Mouse (Mus musculus): ENCODE results near the gene Sytl3.
"Not testable (repeated sequence)": the region's sequence is repeated elsewhere in the genome, so short reads cannot be mapped to it uniquely, and the experiment has no call there.

Gene Sytl3

GRCm38 (mm10) chr17:6689344-6689743 lies 30.5 kb downstream of the Sytl3 start:
- not testable (repeated sequence) for DNase-seq (ENCODE audit: low read depth, low spot score)

GRCm38 (mm10) chr17:6691596-6691995 lies 32.7 kb downstream of the Sytl3 start:
- DNase-seq (ENCODE audit: low read depth, low spot score) = peak; percentile 25

GRCm38 (mm10) chr17:6695712-6696111 lies 36.8 kb downstream of the Sytl3 start:
- not testable (repeated sequence) for DNase-seq (ENCODE audit: low read depth, low spot score)

- not testable (repeated sequence) for DNase-seq (ENCODE audit: low read depth, low spot score)
Observed at GRCm38 (mm10) chr17:6696521-6696920, 37.6 kb downstream of the Sytl3 start.

- DNase-seq (ENCODE audit: low read depth, low spot score) = not testable (repeated sequence)
Observed at GRCm38 (mm10) chr17:6697224-6697775, 38.4 kb downstream of the Sytl3 start.

- DNase-seq (ENCODE audit: low read depth, low spot score) = not testable (repeated sequence)
Observed at GRCm38 (mm10) chr17:6699502-6699901, 40.6 kb downstream of the Sytl3 start.

GRCm38 (mm10) chr17:6700077-6700476 lies 41.2 kb downstream of the Sytl3 start:
- not testable (repeated sequence) for DNase-seq (ENCODE audit: low read depth, low spot score)

- DNase-seq (ENCODE audit: low read depth, low spot score) = not testable (repeated sequence)
Observed at GRCm38 (mm10) chr17:6702625-6703221, 43.8 kb downstream of the Sytl3 start.

- not testable (repeated sequence) for DNase-seq (ENCODE audit: low read depth, low spot score)
Observed at GRCm38 (mm10) chr17:6703381-6704270, 44.7 kb downstream of the Sytl3 start.

GRCm38 (mm10) chr17:6706448-6706847 lies 47.6 kb downstream of the Sytl3 start:
- not testable (repeated sequence) for DNase-seq (ENCODE audit: low read depth, low spot score)

- not testable (repeated sequence) for DNase-seq (ENCODE audit: low read depth, low spot score)
Observed at GRCm38 (mm10) chr17:6707422-6707821, 48.5 kb downstream of the Sytl3 start.

- not testable (repeated sequence) for DNase-seq (ENCODE audit: low read depth, low spot score)
Observed at GRCm38 (mm10) chr17:6708194-6708593, 49.3 kb downstream of the Sytl3 start.

GRCm38 (mm10) chr17:6713483-6713882 lies 54.6 kb downstream of the Sytl3 start:
- DNase-seq (ENCODE audit: low read depth, low spot score) = not testable (repeated sequence)

- not testable (repeated sequence) for DNase-seq (ENCODE audit: low read depth, low spot score)
Observed at GRCm38 (mm10) chr17:6713944-6714343, 55.1 kb downstream of the Sytl3 start.

GRCm38 (mm10) chr17:6727996-6728610 lies 69.2 kb downstream of the Sytl3 start:
- DNase-seq (ENCODE audit: low read depth, low spot score) = no peak

- DNase-seq (ENCODE audit: low read depth, low spot score) = no peak
Observed at GRCm38 (mm10) chr17:6729244-6729742, 70.4 kb downstream of the Sytl3 start.

- no peak for DNase-seq (ENCODE audit: low read depth, low spot score)
Observed at GRCm38 (mm10) chr17:6731132-6731531, 72.2 kb downstream of the Sytl3 start.

GRCm38 (mm10) chr17:6731634-6732033 lies 72.7 kb downstream of the Sytl3 start:
- DNase-seq (ENCODE audit: low read depth, low spot score) = no peak

- DNase-seq (ENCODE audit: low read depth, low spot score) = no peak
Observed at GRCm38 (mm10) chr17:6732665-6733064, 73.8 kb downstream of the Sytl3 start.

- no peak for DNase-seq (ENCODE audit: low read depth, low spot score)
Observed at GRCm38 (mm10) chr17:6733322-6733875, 74.5 kb downstream of the Sytl3 start.

- DNase-seq (ENCODE audit: low read depth, low spot score) = no peak
Observed at GRCm38 (mm10) chr17:6734746-6735441, 76.0 kb downstream of the Sytl3 start.

Measured in retina, postnatal 7 days (tissue).